Mouse (Mus musculus) spleen, embryonic (tissue): ENCODE results near the gene Uxs1.

Experiments
- CTCF ChIA-PET: fragments of 350-600 bp; sonication (Branson Sonifier 250); formaldehyde crosslinking; loops from one replicate; lab custom pipeline; 2022; lab: Charles Lee

Gene Uxs1

DNA sequence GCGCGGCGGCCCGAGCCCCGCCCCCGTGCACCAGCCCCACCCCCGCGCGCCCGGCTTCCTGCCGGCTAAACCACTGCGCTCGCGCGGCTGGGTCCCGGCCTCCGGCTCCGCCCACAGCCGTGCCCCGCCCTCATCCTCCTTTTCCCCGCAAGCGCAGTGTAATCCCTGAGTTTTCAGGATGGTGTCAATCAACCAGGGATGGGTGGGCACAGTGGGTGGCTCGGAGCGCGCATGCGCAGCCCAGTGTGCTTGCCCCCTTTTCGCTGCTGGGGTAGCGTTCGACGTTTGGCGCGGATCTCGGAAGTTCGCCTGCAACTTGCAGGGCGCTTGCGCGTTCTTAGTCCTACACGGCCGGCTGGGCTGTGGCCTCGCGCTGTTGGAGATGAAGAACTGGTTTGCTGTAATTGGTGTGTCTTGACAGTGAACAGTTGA lies at the start of gene Uxs1:
TSS of gene Uxs1 (minus strand) at position 38 of the 432 bp plus-strand sequence.
- CTCF ChIA-PET = interaction anchor here (0.6 kb wide), 1 partner anchor 9 kb away, joined by 5 read pairs; no protein-coding TSS in a partner anchor

- CTCF ChIA-PET = no interaction called here
Observed at GRCm38 (mm10) chr1:43877233-43877632, 49.6 kb upstream of the Uxs1 start.

DNA sequence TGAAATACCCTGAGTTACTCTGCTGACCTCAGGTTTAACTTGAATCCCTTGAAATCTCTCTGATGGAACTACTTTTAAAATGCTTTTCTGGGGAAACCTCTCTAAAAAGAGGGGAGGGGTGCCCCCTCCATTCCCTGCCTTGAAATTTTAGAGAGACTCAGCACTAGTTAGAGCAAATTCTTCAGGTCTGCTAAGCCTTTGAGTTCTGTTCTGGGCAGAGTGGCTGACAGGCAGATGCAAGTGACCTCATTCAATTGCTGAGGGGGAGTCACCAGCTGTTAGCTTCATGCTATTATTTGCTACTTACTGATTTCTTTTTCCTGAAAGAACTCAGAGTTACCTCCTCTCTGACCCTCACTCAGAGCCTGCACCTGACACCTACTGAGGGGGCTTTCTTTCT lies 43.5 kb upstream of the Uxs1 start:
- CTCF ChIA-PET = no interaction called here

- CTCF ChIA-PET = no interaction called here
Observed at GRCm38 (mm10) chr1:43868510-43868909, 40.9 kb upstream of the Uxs1 start.

GRCm38 (mm10) chr1:43864758-43865157 lies 37.2 kb upstream of the Uxs1 start:
- CTCF ChIA-PET = no interaction called here

GRCm38 (mm10) chr1:43862614-43863013 lies 35.0 kb upstream of the Uxs1 start:
- CTCF ChIA-PET = no interaction called here

DNA sequence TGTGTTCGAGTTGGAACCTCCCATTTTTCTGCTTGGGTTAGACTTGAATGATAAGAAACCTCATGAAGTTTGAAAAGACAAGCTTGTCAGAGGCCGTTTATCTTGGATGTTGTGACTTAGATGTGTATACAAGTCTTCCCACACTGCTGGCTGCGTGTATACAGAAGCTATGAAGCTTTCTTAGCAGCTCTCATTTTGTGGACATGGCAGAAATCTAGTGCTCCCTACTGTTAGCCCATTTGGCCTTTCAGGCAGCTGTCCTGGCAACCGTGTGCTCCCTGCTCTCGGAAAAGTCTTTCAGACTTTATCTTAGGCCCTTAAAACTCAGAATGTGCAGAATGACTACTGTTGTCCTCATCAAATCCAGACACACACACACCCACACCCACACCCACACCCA lies 31.4 kb upstream of the Uxs1 start:
- CTCF ChIA-PET = no interaction called here

DNA sequence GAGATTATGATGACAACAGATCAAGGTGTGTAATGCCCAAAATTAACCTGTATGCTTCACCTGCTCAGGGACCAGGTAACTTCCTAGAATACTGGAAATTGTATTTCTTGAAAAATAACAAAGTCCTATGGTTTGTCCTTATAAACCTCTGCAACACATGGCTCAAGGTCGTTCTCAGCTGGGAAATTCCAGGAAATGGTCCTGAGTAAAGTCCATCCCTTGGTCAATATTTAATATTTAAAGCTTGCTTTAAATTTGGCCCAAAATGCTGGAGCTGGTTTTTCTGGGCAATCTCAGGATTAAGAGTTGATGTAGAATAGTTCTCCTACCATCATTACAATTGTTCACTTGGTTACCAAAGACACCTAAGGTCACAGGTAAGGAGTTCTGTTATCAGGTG lies 30.1 kb upstream of the Uxs1 start:
- CTCF ChIA-PET = no interaction called here

GRCm38 (mm10) chr1:43855591-43855990 lies 28.0 kb upstream of the Uxs1 start:
- CTCF ChIA-PET = no interaction called here

DNA sequence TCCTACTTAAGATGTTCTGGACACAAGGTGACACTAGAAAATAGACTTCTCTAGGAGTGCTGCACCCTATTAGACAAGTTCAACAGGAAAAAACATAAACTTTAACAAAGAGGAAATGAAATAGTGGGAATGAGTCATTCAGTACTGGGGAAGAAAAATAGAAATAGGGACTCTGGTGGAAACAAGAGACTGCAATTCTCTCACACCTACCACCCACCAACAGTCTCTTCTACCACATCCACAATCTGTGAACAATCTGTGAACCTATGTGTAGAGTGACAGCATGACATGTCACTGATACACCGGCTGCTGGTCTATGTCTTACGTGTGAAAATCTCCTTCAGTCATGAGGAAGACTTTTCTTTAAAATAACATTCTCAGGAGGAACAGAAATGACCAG lies 15.8 kb upstream of the Uxs1 start:
- CTCF ChIA-PET = no interaction called here

- CTCF ChIA-PET = interaction anchor here (0.6 to 0.7 kb wide), 2 partner anchors 9 to 1152 kb away, joined by 5 read pairs; partner anchors contain the start of gene Uxs1
Observed at GRCm38 (mm10) chr1:43837236-43837635, 9.6 kb upstream of the Uxs1 start.

DNA sequence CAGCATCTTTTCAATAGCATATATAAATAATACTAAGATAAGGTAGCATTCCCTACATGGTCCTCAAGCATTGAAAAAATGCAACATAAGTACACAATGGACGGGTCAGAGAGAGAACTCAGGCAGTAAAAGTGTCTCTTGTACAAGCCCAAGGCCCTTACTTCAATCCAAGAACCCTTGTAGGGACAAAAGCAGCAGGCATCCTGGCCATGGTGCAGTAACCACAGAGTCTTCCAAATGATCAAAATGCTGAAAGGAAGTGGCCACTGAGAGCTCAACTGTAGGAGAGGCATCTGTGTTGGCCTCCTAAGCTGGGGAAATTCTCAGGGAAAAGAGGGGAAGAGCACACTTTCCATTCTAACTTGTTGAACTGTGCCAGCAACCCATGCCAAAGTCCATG lies 2.5 kb upstream of the Uxs1 start:
- CTCF ChIA-PET = no interaction called here

DNA sequence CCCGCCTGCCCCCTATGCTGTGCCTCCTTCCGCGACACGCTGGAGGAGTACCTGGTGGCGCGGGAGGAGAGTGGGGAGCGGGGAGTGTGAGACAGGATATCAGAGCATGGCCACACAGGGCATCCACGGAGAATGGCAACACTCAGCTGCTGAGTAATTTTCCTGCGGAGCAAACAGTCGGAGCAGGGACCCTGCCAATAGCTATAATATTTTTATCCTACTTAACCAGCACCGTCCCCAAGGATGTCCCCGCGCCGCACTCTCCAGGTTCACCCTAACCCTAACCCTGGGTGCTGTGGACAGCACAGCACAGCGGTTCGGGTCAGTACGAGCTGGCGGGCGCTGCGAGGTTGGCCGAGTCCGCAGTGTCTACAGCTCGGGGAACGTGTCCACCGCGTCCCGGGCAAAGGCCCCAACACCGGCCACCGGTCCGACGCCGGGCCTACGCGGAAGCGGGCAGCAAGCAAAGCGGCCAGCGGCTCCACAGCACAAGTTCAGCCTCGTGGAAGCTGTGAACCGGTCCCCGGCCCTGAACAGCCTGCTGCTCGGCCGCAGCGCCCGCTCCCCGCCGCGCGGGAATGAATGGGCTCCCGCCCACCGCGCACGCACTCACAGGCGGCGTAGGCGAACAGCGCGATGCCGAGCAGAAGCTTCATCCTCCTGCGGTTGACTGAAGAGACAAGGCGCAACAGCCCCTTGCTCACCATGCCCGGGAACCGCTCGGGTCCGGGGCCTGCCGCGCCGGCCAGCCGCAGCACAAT lies 418 bp downstream of the Uxs1 start:
- CTCF ChIA-PET = interaction anchor here (0.6 to 1.0 kb wide), 4 partner anchors 10 to 17 kb away, joined by 3 to 5 read pairs (median 3); no protein-coding TSS in a partner anchor

- CTCF ChIA-PET = interaction anchor here (1.0 kb wide), 2 partner anchors 16 kb away, joined by 3 read pairs; no protein-coding TSS in a partner anchor
Observed at GRCm38 (mm10) chr1:43826628-43827001, 985 bp downstream of the Uxs1 start.

DNA sequence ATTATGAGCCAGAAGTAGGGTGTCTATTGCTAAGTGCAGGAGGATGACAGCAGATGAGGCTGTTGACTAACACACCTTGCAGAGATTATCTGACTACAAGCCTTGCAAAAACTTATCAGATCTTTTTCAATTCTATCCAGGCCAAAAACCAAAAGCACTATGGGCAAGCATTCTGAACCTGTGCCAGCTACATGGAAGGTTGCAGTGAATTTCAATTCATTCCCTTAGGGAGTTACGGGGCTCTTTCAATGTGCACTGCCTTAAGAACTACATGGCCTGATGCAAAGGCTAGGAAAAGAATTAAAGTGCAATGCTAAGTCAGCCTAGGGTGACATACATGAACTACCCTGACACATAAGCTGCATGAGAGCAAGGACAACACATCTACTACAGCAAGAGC lies 4.2 kb downstream of the Uxs1 start:
- CTCF ChIA-PET = no interaction called here

- CTCF ChIA-PET = no interaction called here
Observed at GRCm38 (mm10) chr1:43822586-43822985, 5.0 kb downstream of the Uxs1 start.

- CTCF ChIA-PET = no interaction called here
Observed at GRCm38 (mm10) chr1:43821804-43822203, 5.8 kb downstream of the Uxs1 start.

DNA sequence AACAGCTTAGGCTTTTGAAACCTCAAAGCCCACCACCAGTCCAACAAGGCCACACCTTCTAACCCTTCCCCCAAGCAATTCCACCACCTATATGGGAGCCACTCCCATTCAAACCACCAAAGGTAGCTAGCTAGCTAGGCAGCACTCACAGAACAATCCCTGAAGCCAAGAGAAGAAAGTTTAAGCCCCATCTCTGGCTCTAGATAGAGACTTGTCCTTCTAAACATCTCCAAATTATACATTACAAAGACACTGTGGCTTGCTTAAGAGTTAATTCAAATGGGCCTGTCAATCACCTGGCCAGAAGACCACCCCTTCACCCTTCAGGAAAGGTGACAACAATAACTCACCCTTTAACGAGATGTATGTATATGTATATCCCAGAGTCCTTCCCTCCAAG lies 7.0 kb downstream of the Uxs1 start:
- CTCF ChIA-PET = no interaction called here

DNA sequence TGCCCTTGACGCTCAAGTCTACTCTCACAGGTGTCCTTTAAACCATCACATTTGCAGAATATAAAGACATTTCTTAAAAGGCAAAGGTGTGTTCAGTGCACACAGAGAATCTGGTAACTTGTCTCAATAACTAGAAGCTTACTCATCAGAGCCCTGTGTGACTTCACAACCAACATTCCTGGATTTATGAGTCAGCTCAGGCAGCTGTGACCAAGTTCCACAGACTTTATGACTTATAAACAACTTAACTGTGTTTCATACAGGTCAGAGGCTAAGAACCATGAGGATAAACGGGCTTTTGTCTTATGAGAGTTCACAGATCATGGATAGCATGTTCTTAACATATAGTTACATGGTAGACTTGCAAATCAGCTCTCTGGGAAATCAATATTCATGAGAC lies 8.5 kb downstream of the Uxs1 start:
- CTCF ChIA-PET = no interaction called here

- CTCF ChIA-PET = no interaction called here
Observed at GRCm38 (mm10) chr1:43818356-43818755, 9.2 kb downstream of the Uxs1 start.

DNA sequence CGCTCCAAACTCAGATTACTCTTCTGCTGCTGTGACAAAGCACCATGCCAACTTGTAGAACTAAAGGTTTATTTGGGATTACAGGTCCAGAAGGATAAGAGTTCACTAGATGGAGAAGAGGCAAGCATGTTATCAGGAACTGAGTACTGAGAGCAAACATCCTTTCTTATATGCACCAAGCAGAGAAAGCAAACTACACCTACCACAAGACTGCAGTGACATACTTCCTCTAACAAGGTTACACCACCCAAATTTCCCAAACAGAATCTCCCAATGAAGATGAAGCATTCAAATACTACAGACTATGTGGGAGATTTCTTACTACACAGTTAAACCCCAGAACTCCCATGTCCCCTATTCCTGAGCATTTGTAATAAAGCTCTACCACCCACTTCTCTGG lies 15.8 kb downstream of the Uxs1 start:
- CTCF ChIA-PET = no interaction called here

DNA sequence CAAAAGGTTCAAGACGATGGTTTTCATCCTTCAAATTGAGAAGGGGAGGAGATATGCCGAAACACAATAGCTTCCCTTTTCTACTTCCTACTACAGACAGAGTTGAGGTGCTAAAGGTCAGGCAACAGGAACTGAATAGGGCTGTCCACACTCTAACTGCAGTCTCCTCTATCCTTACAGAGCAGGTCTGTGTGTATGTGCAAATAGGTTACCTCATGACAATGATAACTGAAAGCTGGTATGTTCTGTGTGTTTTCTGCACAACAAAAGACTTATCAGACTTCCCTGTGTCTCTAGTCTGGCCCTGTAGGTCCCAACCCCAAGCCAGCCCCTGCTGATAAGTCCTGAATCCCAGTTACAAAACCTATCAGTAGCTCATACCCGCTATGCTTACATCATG lies 16.5 kb downstream of the Uxs1 start:
- CTCF ChIA-PET = no interaction called here

GRCm38 (mm10) chr1:43809351-43809750 lies 18.2 kb downstream of the Uxs1 start:
- CTCF ChIA-PET = interaction anchor here (0.5 kb wide), 1 partner anchor 111 kb away, joined by 3 read pairs; no protein-coding TSS in a partner anchor
